Mouse (Mus musculus) frontal cortex, postnatal 14 days (tissue): Measurements from ENCODE around the gene 4930412O13Rik.

ENCODE experiments used
- DNase-seq, 2 experiments: peaks; one replicate each; pipeline ENCODE4 v3.0.0; 2022; ENCODE audit warnings: low spot score in 2 of 2

4930412O13Rik gene

DNA sequence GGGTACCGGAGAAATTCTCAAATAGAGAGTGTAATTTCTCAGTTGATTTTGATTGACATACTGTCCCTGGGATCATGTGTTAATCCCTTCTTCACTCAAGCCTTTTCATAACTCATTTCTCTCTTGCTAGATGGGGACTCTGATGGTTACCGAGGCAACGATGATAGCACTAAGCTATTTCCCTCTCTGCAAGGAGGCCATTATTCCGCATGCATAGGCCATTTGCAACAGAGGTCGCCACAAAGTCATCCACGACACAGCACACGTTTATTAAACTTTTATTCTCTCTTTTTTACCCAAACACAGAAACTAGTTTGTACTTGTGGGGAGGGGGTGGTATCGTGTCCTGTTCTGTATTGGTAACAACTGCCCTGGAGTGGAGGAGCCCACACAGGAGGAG is 16.8 kb downstream of the 4930412O13Rik start:
- no peak for DNase-seq

DNA sequence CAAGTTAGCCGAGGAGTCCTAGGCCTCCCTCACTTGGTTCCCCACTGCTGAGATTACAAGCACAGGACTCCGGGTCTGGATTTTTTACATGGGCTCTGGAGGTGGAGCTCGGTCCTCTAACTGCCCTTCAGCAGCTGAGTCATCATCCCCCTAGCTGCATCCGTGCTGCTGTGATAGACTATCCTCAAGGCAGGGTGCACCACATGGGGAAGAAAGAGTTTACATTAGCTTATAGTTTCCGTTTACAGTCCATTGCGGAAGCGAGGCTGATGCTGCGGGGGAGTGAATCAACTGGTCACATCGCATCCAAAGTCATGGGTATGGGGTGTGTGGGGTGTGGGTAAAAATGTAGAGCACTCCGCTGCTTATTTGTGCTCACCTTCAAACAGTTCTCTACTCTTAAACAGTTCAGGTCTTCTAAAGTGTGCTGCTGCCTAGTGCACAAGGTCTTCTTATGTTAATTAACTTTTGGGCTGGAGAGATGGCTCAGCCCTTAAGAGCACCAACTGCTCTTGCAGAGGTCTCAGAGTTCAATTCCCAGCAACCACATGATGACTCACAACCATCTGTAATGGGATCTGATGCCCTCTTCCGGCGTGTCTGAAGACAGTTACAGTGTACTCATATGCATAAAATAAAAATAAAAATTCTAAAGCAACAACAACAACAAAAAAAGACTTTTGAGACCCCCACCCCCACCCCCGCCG is 23.0 kb downstream of the 4930412O13Rik start:
- no peak for DNase-seq

DNA sequence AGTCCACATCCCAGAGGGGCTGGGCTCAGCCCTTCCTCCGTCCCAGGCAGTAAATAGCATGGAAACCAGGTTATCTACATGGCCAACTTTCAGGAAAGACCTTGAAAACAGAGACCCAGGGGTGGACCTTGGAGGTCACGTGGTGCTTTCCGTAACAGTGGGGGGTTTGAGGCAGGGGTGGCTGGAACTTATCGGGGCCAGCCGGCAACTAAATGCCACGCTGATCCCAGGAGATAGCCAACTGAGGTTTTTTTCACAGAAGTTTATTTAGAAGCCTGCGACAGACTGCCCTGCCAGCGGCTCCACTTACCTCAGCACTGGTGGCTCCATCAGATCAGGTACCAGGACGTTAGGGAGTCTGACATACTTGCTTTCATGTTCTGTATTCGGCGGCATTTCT is 24.9 kb downstream of the 4930412O13Rik start:
- DNase-seq: no peak

DNA sequence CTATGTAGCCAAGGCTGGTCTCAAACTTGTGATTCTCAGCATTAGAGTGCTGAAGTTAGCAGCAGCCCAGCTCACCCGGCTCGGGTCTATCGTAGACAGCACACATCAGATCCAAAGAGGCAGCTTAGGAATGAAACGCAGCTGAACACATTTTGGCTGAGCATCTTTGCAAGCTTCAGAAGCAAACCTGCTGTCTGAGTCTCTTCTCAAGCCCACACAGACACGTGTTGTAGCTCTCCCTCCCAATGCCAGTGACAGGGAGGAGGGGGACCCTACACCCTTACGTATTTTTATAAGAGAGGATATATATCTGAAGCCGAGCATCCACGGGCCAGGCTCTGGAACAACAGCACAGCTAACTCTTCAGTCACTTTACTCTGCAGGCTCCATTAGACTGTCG is 36.5 kb downstream of the 4930412O13Rik start:
- DNase-seq: no peak

DNA sequence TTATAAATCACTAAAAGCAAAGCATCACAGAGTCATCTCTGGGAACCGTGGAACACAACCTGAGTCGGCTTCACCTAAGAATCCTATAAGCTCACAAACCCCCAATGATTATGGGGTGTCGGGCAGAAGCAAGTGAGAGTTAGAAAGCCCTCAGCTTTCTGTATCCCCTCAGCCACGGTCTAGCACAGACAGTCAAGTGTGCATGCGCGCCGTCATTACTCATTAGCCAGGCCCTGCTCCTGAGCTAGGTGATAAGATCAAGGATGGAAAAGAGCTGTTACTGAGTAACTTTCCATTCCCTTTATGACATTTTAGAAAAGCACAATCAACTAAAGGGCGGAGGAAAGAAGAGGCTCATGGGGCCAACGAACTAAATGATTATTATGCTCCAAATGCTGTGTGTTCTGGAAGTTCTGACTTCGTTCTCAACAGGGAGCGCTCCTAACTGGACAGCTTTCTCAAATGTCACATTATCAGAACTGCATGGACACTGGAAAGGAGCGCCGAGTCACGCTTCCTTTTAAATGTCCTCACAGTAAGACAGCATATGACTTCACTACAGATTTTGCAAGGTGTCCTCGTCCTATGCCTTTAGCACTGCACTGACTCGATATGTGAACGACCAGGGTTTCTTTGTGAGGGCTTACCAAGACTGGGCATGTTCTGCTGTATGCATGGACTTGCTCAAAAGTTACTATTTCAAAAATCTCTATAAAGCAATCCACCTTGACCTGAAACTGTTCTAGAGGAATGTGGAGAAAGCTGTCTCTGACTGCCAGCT is 37.8 kb downstream of the 4930412O13Rik start:
- DNase-seq: no peak

DNA sequence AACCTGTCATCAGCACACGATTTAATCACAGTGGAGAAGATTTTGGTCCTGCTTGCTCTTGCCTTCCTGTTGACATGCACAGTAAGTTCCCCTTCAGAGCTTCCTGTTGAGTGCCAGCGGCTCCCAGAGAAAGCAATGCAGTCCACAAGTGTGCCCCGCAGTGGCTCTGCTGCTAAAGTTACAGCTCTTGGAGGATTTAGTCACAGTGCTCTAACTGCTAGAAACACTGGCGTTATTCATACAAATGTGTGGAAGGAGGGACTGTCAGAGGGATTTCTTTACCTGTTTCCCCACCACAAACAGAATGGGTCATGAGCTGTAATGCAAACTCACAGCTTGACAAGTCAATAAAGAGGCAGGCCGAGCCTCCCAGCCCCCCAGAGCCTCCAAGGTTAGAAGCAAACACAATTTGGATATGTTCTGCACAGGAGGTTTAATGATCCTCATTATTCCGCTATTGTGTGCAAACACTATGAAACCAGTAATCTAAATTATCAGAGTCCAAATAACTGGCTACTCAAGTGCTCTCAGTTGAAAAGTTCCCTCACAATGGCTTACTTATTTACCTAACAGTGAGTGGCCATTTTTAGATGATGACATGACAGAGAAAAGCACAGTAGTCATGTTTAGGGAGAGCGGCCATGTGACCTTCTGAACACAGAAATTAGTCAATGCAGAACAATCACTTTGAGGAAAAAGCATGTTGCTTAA is 45.3 kb downstream of the 4930412O13Rik start:
- DNase-seq: no peak

DNA sequence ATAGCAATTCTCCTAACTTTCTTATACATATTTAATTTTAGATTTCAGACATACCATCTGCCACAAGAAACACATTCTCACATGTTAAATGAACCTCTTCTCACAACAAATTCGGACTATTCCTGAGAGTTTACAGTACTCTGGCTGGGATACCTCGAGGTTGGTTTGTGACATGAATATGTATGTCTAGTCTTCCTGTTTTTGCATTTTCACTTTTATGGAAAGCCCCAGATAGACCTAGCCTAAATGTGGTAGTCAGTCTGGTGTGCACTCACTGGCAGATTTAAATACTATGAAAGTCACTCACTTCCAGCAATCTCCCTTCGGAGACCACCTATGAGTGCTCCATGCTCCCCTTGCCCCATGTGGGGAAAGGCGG is 45.8 kb downstream of the 4930412O13Rik start:
- DNase-seq: no peak
